Mouse (Mus musculus) MEL (cell line): ENCODE results near the gene Kazn. TPM values are rescaled to one million over a fixed set of nuclear protein-coding genes. Genes with fewer than 3 reads are reported as not detected.
A peak's percentile ranks its signal among the peaks of the same experiment; 100 is the strongest.

Experiments
- DNase-seq: peaks from one replicate; pipeline ENCODE4 v3.0.0; 2011; ENCODE audit warnings: low read depth, low spot score
- H3K27ac ChIP-seq: 2 replicates; pipeline ENCODE4 v1.5.1; 2012; ENCODE audit warnings: low read depth, mild to moderate bottlenecking, control low read depth, low read length, moderate library complexity; ENCODE audit not compliant: control insufficient read depth
- H3K27me3 ChIP-seq, 2 experiments: fragments of 150-350 bp in 1 of 2; sonication (generic) in 1 of 2; 2 replicates each; pipeline ENCODE4 v1.6.1; 2012; ENCODE audit warnings: low read length in 2 of 2, mild to moderate bottlenecking in 2 of 2, improper control_type of control experiment in 1 of 2, moderate library complexity in 1 of 2; ENCODE audit not compliant: insufficient read depth in 2 of 2, control insufficient read depth in 1 of 2
- H3K36me3 ChIP-seq, 2 experiments: 2 replicates each; pipeline ENCODE4 v1.6.1; 2012 to 2014; ENCODE audit warnings: low read length in 2 of 2, improper control_type of control experiment in 1 of 2, inconsistent platforms in 1 of 2, mild to moderate bottlenecking in 1 of 2; ENCODE audit not compliant: insufficient read depth in 2 of 2, control insufficient read depth in 1 of 2
- H3K4me1 ChIP-seq, 2 experiments: fragments of 150-350 bp in 1 of 2; sonication (generic) in 1 of 2; 2 replicates each; pipeline ENCODE4 v1.6.1; 2012; ENCODE audit warnings: low read length in 2 of 2, improper control_type of control experiment in 1 of 2, mild to moderate bottlenecking in 1 of 2; ENCODE audit not compliant: insufficient read depth in 2 of 2, control insufficient read depth in 1 of 2
- H3K4me3 ChIP-seq, 2 experiments: fragments of 150-350 bp in 1 of 2; sonication (generic) in 1 of 2; 2 replicates each; pipeline ENCODE4 v1.5.1; 2012; ENCODE audit warnings: low read depth in 2 of 2, low read length in 2 of 2, mild to moderate bottlenecking in 2 of 2, moderate library complexity in 2 of 2, control low read depth in 1 of 2, improper control_type of control experiment in 1 of 2; ENCODE audit not compliant: control insufficient read depth in 1 of 2, insufficient read depth in 1 of 2
- H3K79me2 ChIP-seq: 2 replicates; pipeline ENCODE4 v1.6.1; 2012; ENCODE audit warnings: mild to moderate bottlenecking, low read length, moderate library complexity; ENCODE audit not compliant: control insufficient read depth, poor library complexity, insufficient read depth
- H3K9ac ChIP-seq: 2 replicates; pipeline ENCODE4 v1.6.1; 2012; ENCODE audit warnings: low read depth, mild to moderate bottlenecking, control low read depth, low read length, moderate library complexity; ENCODE audit not compliant: control insufficient read depth, poor library complexity, severe bottlenecking
- H3K9me3 ChIP-seq: fragments of 150-350 bp; sonication (generic); replicated peaks from 2 replicates; pipeline ENCODE4 v1.6.1; 2012; ENCODE audit warnings: mild to moderate bottlenecking, low read length, improper control_type of control experiment, moderate library complexity; ENCODE audit not compliant: insufficient read depth
- BHLHE40 ChIP-seq: IDR thresholded peaks from 2 replicates; pipeline ENCODE4 v1.6.1; 2012; ENCODE audit warnings: low read depth, mild to moderate bottlenecking, inconsistent platforms, low read length, improper control_type of control experiment, borderline replicate concordance
- CHD1 ChIP-seq: IDR thresholded peaks from 2 replicates; pipeline ENCODE4 v1.6.1; 2012; ENCODE audit warnings: low read depth, mild to moderate bottlenecking, inconsistent platforms, low read length, improper control_type of control experiment
- CTCF ChIP-seq, 3 experiments: IDR thresholded peaks in 2 of 3; conservative IDR thresholded peaks in 1 of 3; 2 replicates each; pipeline ENCODE4 v1.5.1; 2011 to 2012; ENCODE audit warnings: low read length in 3 of 3, low read depth in 2 of 3, mild to moderate bottlenecking in 2 of 3, improper control_type of control experiment in 1 of 3, inconsistent platforms in 1 of 3, mixed read lengths in 1 of 3, moderate library complexity in 1 of 3; ENCODE audit not compliant: control insufficient read depth in 1 of 3, insufficient read depth in 1 of 3, poor library complexity in 1 of 3, severe bottlenecking in 1 of 3
- E2F4 ChIP-seq: IDR thresholded peaks from 2 replicates; pipeline ENCODE4 v1.6.1; 2011; ENCODE audit warnings: low read depth, low read length, improper control_type of control experiment, borderline replicate concordance
- ELF1 ChIP-seq: IDR thresholded peaks from 2 replicates; pipeline ENCODE4 v1.6.1; 2014; ENCODE audit warnings: low read depth, mild to moderate bottlenecking, inconsistent platforms, low read length, improper control_type of control experiment, moderate library complexity
- ETS1 ChIP-seq: IDR thresholded peaks from 2 replicates; pipeline ENCODE4 v1.6.1; 2012; ENCODE audit warnings: low read depth, mild to moderate bottlenecking, inconsistent platforms, low read length, improper control_type of control experiment, moderate library complexity
- GABPA ChIP-seq: IDR thresholded peaks from 2 replicates; pipeline ENCODE4 v1.6.1; 2012; ENCODE audit warnings: low read depth, mild to moderate bottlenecking, inconsistent platforms, low read length, improper control_type of control experiment, moderate library complexity
- GATA1 ChIP-seq: IDR thresholded peaks from 2 replicates; pipeline ENCODE4 v1.6.1; 2011; ENCODE audit warnings: low read depth, low read length, improper control_type of control experiment
- HCFC1 ChIP-seq: IDR thresholded peaks from 2 replicates; pipeline ENCODE4 v1.6.1; 2012; ENCODE audit warnings: low read depth, mild to moderate bottlenecking, inconsistent platforms, low read length, improper control_type of control experiment, moderate library complexity
- JUND ChIP-seq: IDR thresholded peaks from 2 replicates; pipeline ENCODE4 v1.6.1; 2011; ENCODE audit warnings: low read depth, mild to moderate bottlenecking, improper control_type of control experiment, low read length
- KAT2A ChIP-seq: conservative IDR thresholded peaks from 2 replicates; pipeline ENCODE4 v1.6.1; 2012; ENCODE audit warnings: low read depth, low read length, improper control_type of control experiment, inconsistent platforms
- MAFK ChIP-seq: IDR thresholded peaks from 2 replicates; pipeline ENCODE4 v1.6.1; 2011; ENCODE audit warnings: low read depth, mild to moderate bottlenecking, low read length, improper control_type of control experiment, borderline replicate concordance
- NRF1 ChIP-seq: IDR thresholded peaks from 2 replicates; pipeline ENCODE4 v1.6.1; 2014; ENCODE audit warnings: low read depth, mild to moderate bottlenecking, inconsistent platforms, low read length, improper control_type of control experiment, moderate library complexity; ENCODE audit not compliant: poor library complexity, insufficient read depth, severe bottlenecking
- POLR2A ChIP-seq, 2 experiments: IDR thresholded peaks; 2 replicates each; pipeline ENCODE4 v1.6.1; 2011 to 2012; ENCODE audit warnings: low read length in 2 of 2, mild to moderate bottlenecking in 2 of 2, control low read depth in 1 of 2, improper control_type of control experiment in 1 of 2, low read depth in 1 of 2, moderate library complexity in 1 of 2; ENCODE audit not compliant: control insufficient read depth in 1 of 2, insufficient read depth in 1 of 2, poor library complexity in 1 of 2
- RAD21 ChIP-seq: IDR thresholded peaks from 2 replicates; pipeline ENCODE4 v1.6.1; 2011; ENCODE audit warnings: mild to moderate bottlenecking, low read depth, low read length, improper control_type of control experiment
- SMC3 ChIP-seq: IDR thresholded peaks from 2 replicates; pipeline ENCODE4 v1.6.1; 2011; ENCODE audit warnings: low read depth, low read length, improper control_type of control experiment
- USF1 ChIP-seq: IDR thresholded peaks from 2 replicates; pipeline ENCODE4 v1.6.1; 2014; ENCODE audit warnings: low read depth, mild to moderate bottlenecking, inconsistent platforms, low read length, improper control_type of control experiment, moderate library complexity
- ZC3H11A ChIP-seq: IDR thresholded peaks from 2 replicates; pipeline ENCODE4 v1.6.1; 2012; ENCODE audit warnings: low read depth, mild to moderate bottlenecking, inconsistent platforms, low read length, improper control_type of control experiment
- ZKSCAN1 ChIP-seq: IDR thresholded peaks from 2 replicates; pipeline ENCODE4 v1.6.1; 2012; ENCODE audit warnings: low read depth, mild to moderate bottlenecking, inconsistent platforms, low read length, improper control_type of control experiment, moderate library complexity
- ZNF384 ChIP-seq: IDR thresholded peaks from 2 replicates; pipeline ENCODE4 v1.6.1; 2012; ENCODE audit warnings: low read depth, mild to moderate bottlenecking, inconsistent platforms, low read length, improper control_type of control experiment
- polyA plus RNA-seq, 2 experiments: library from polyadenylated mRNA; stranded (reverse) in 1 of 2; unstranded in 1 of 2; fragments of >175 nt in 1 of 2; fragments of >200 nt in 1 of 2; gene quantifications; 2 replicates each; pipeline versions ENCODE4 v1.2.1 to v1.2.4; 2012; ENCODE audit warnings: low replicate concordance in 2 of 2, low read depth in 1 of 2; ENCODE audit not compliant: insufficient read length in 2 of 2, insufficient read depth in 1 of 2, missing spikeins in 1 of 2
- total RNA-seq: library from RNA; depleted of rRNA; stranded (reverse); fragments of 300-350 nt; gene quantifications from 2 replicates; pipeline ENCODE4 v1.2.3, GENCODE M21; 2012

Kazn gene
- total and polyA plus RNA-seq, 3 experiments, result not detected

- Histone ChIP-seq H3K27ac (no peak overlapping the region), H3K4me1 (no peaks in the 10 kb centered on the region), H3K79me2 (no peaks in the 10 kb centered on the region)
- no peak for DNase-seq
- TF ChIP-seq ETS1, result no peak
- peak; percentile 72; the same call in 1 of the 2 replicates for TF ChIP-seq MAFK
- no peak for TF ChIP-seq GATA1
- no peak for TF ChIP-seq BHLHE40
- no peak for TF ChIP-seq ZKSCAN1
- TF ChIP-seq ELF1, result no peak
- TF ChIP-seq POLR2A (IDR thresholded peaks at IDR 0.05; ENCODE audit: control insufficient read depth in 1 of 2, insufficient read depth in 1 of 2, low read depth in 1 of 2, low read length in 2 of 2, poor library complexity in 1 of 2), result no peak
- TF ChIP-seq, all 39 proteins: peak for 1
- H3K27me3 ChIP-seq, result no peaks in the 10 kb centered on the region
- H3K4me3 ChIP-seq, result no peak overlapping the region
- no peaks in the 10 kb centered on the region for H3K36me3 ChIP-seq
- no peak overlapping the region for H3K9ac ChIP-seq
- H3K9me3 ChIP-seq, result no peaks in the 10 kb centered on the region
Observed at GRCm38 (mm10) chr4:142170882-142171768, 68.1 kb downstream of the Kazn start.

GRCm38 (mm10) chr4:142169636-142170035, 69.6 kb downstream of the Kazn start:
- Histone ChIP-seq H3K27me3 (no peaks in the 10 kb centered on the region), H3K79me2 (no peaks in the 10 kb centered on the region), H3K27ac (no peak overlapping the region), H3K4me1 (no peaks in the 10 kb centered on the region), H3K9ac (no peak overlapping the region), H3K36me3 (no peaks in the 10 kb centered on the region), H3K4me3 (no peak overlapping the region), H3K9me3 (no peaks in the 10 kb centered on the region)
- TF ChIP-seq NRF1 (no peak), E2F4 (no peak), CTCF (IDR thresholded peaks at IDR 0.05 in 2 of 3, conservative IDR thresholded peaks at IDR 0.05 in 1 of 3; ENCODE audit: control insufficient read depth in 1 of 3, insufficient read depth in 1 of 3, low read depth in 2 of 3, low read length in 3 of 3, poor library complexity in 1 of 3, severe bottlenecking in 1 of 3) (no peak), GABPA (no peak), GATA1 (no peak), ZC3H11A (no peak), ZNF384 (no peak), JUND (no peak), RAD21 (no peak), SMC3 (no peak), HCFC1 (no peak), USF1 (no peak), KAT2A (no peak), CHD1 (no peak), ETS1 (no peak)
- DNase-seq, result no peak
